Mouse (Mus musculus): Measurements from ENCODE around the gene Pde8a.

- no peak for TF ChIP-seq CTCF (conservative IDR thresholded peaks at IDR 0.05; ENCODE audit: low read length)
- no peak for TF ChIP-seq POU5F1 (IDR thresholded peaks at IDR 0.05; ENCODE audit: borderline replicate concordance, low read length)
- no peak for TF ChIP-seq NANOG (IDR thresholded peaks at IDR 0.05; ENCODE audit: borderline replicate concordance, low read length)
These were observed 73.1 kb downstream of the Pde8a start for GRCm38 (mm10) chr7:81286456-81286855.
